Mouse (Mus musculus) left cerebral cortex, adult 2 months (tissue): Measurements from ENCODE around the gene Rad51d. TPM values are rescaled to one million over a fixed set of nuclear protein-coding genes. Genes with fewer than 3 reads are reported as not detected.
"Not testable (repeated sequence)": the region's sequence is repeated elsewhere in the genome, so short reads cannot be mapped to it uniquely, and the experiment has no call there.

Source experiments
- DNase-seq, 2 experiments: peaks; one replicate each; pipeline ENCODE4 v3.0.0; 2021 to 2022; ENCODE audit warnings: low spot score in 2 of 2, mixed read lengths in 1 of 2; ENCODE audit errors: extremely low spot score in 1 of 2
- H3K27ac ChIP-seq: fragments of 200-600 bp; 2 replicates; pipeline ENCODE4 v1.8.1; 2022
- H3K4me3 ChIP-seq: fragments of 200-600 bp; 2 replicates; pipeline ENCODE4 v1.8.1; 2022
- CTCF ChIP-seq: fragments of 200-600 bp; IDR thresholded peaks from 2 replicates; pipeline ENCODE4 v1.8.1; 2022; ENCODE audit warnings: antibody characterized with exemption, mild to moderate bottlenecking, moderate library complexity
- intact Hi-C: fragments of 180-260 bp; cut with DNase I; formaldehyde crosslinking; loops from one replicate; pipeline ENCODE4 v1.15.1; 2025
- total RNA-seq, 2 experiments: library from RNA; stranded (reverse); gene quantifications; 2 replicates each; pipeline ENCODE4 v1.2.3; 2021

Rad51d gene
- total RNA-seq, 2 experiments from 2014 or later, result 16.9 to 19.8 TPM

DNA sequence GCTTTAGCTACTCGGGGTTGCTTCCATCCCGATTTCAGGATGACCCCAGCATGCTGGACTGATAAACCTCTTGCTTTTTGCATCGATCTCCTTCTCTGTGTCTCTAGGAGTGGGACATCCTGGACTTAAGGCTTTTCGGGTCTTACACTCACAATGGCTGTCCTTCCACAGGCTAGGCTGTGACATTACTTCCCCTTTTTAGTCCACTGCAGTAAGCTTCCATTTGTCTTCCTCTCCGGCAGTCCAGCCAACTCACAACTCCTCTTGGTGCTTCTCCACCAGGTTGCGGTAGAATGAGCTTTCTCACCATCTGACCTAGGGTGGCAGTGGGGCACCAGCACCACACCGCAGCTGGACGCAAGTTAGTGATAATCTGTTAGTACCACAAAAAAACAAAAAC is 56.5 kb downstream of the Rad51d start:
- TF ChIP-seq CTCF, result no peak
- intact Hi-C loops, result no loop called here
- Histone ChIP-seq H3K4me3 (no peak overlapping the region), H3K27ac (no peak overlapping the region)
- DNase-seq, result no peak

GRCm38 (mm10) chr11:82832402-82832801 is 58.0 kb downstream of the Rad51d start:
- H3K4me3 ChIP-seq, intact Hi-C loops, H3K27ac ChIP-seq, DNase-seq: not testable (repeated sequence)

DNA sequence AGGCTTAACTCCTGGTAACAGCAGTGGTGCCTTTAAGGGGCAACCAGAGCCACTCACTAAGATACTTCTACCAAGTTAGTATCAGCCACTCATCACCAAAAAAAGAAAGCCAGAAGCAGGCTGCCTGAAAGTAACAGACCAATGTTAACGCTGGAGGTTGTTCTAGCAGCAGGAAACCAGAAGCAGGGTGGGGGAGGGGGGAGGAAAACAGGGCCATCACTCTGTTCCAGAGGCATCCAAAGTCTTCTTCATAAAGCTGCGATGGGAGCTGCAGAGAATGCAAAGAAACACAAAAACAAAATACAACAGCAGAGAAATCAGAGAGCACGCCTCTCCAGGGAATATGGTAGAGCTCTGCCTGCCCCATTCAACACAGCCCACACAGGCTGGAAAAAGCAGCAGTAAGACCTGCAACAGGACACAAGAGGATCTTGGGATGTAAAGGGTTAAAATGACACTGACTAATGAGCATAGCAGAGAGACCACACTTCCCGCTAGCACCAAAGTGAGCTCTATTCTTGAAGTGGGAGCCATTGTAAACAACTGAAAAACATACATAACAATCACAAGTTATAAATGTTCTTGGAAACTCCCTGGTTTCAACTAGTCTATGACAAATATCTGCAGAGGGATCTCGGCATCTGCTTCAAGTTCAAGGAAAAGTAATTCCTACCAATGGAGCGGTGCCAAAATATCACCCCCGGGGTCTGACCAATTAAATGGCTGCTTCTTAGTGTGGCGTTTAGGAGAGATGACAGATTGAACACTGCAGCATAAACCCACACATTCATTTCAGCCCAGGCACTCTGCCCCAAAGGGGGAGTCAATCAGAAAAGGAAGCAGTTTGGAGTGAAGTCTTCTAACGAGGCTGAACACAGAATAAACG is 59.2 kb downstream of the Rad51d start:
- no peak for DNase-seq
- intact Hi-C loops, result no loop called here
- no peak for TF ChIP-seq CTCF
- Histone ChIP-seq H3K27ac (no peak overlapping the region; the same call in 1 of the 2 replicates), H3K4me3 (no peak overlapping the region)

DNA sequence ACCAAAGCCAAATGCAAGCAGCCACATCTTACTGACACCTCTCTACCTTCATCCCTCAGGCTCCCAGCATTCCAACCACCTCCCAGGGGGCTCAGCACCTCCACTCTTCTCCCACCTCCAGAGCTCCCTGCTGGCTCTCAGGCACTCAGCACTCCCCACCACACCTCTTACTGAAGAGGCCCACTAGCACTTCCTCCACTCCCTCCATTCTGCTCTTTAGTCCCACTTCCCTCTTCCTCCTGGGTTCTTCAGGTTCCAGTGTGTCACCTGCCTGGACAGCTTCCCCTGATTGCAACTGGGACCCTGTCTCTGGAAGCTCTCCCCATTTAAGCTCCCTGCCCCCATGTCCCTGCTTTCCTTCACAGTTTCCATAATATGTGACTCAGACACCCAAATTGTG is 63.6 kb downstream of the Rad51d start:
- DNase-seq, result no peak
- Histone ChIP-seq H3K4me3 (no peak overlapping the region), H3K27ac (no peak overlapping the region)
- intact Hi-C loops, result no loop called here
- no peak for TF ChIP-seq CTCF

Other genes with a start within 250 kb of the Rad51d start
- not detected for gene Cct6b, start 126.3 kb downstream of the Rad51d start, total RNA-seq
- 10 to 100 TPM; 14.8 to 15.2 TPM for gene Zfp830, start 126.3 kb downstream of the Rad51d start, total RNA-seq
- 10 to 100 TPM; 21.1 to 21.9 TPM for gene Lig3, start 109.5 kb downstream of the Rad51d start, total RNA-seq
- gene Rffl, start 19.4 kb downstream of the Rad51d start, total RNA-seq, result 1 to 10 TPM; 8.8 to 9.1 TPM
- gene Fndc8, start 1.5 kb upstream of the Rad51d start, total RNA-seq, result not detected
- gene Nle1, start 17.8 kb upstream of the Rad51d start, total RNA-seq, result 10 to 100 TPM; 41.0 to 45.8 TPM
- 1 to 10 TPM; 1.3 to 2.0 TPM for gene Unc45b, start 19.9 kb upstream of the Rad51d start, total RNA-seq
- gene Slfn5, start 60.7 kb upstream of the Rad51d start, total RNA-seq, result 1 to 10 TPM; 2.7 to 5.5 TPM
- gene Slfn9, start 101.2 kb upstream of the Rad51d start, total RNA-seq, result under 1 TPM; 0.26 to 0.45 TPM
- gene Slfn8, start 130.2 kb upstream of the Rad51d start, total RNA-seq, result under 1 TPM; 0.26 to 0.61 TPM
- gene Slfn2, start 174.5 kb upstream of the Rad51d start, total RNA-seq, result 1 to 10 TPM; 1.1 to 1.6 TPM
- gene Slfn1, start 226.2 kb upstream of the Rad51d start, total RNA-seq, result not detected